Mouse (Mus musculus) WW6 (cell line): ENCODE measurements around the gene Ano10.

Experiments
- DNase-seq: peaks from one replicate; pipeline ENCODE4 v3.0.0-alpha.2; 2013; ENCODE audit warnings: low read depth, low spot score

Ano10 gene

DNA sequence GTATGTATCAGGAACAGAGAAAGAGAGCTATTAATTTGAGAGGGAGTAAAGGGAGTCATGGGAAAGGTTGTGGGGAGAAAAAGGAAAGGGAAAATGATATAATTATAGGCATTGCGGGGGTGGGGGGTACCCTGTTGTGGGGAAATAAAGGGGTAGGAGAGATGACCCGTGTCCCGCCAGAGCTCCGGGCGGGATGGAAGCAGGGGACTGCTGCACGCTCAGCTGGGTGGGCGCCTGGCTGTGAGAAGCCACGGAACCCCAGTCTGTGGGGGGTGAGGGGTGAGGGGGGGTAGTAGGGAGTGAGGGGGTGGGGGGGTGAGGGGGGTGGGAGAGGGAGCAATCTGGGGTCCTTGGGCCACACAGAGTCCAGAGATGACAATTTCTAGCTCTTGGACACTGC, 167.4 kb downstream of the Ano10 start:
- no peak for DNase-seq
